Mouse (Mus musculus) forebrain, embryonic 14.5 days (tissue): ENCODE measurements around the gene Srsf3. TPM values are rescaled to one million over a fixed set of nuclear protein-coding genes. Genes with fewer than 3 reads are reported as not detected.
"Not testable (repeated sequence)": the region's sequence is repeated elsewhere in the genome, so short reads cannot be mapped to it uniquely, and the experiment has no call there.

ENCODE experiments used
- ATAC-seq: fragments of 200-750 bp; cut with Nextera tagmentation; 2 replicates; pipeline ENCODE4 v1.8.0; 2017; ENCODE audit warnings: mild to moderate bottlenecking, moderate library complexity
- DNase-seq: peaks from one replicate; pipeline ENCODE4 v3.0.0-alpha.2; 2015; ENCODE audit warnings: low spot score
- H3K27ac ChIP-seq: fragments of 300-500 bp; sonication (generic); 2 replicates; pipeline ENCODE4 v1.5.1; 2014; ENCODE audit warnings: low read depth, mild to moderate bottlenecking, control low read depth, low read length, moderate library complexity
- H3K27me3 ChIP-seq: fragments of 300-500 bp; sonication (generic); replicated peaks from 2 replicates; pipeline ENCODE4 v1.6.1; 2014; ENCODE audit warnings: low read length, control low read depth, mixed read lengths; ENCODE audit not compliant: control insufficient read depth, insufficient read depth
- H3K36me3 ChIP-seq: fragments of 300-500 bp; sonication (generic); 2 replicates; pipeline ENCODE4 v1.6.1; 2014; ENCODE audit warnings: low read length, control low read depth; ENCODE audit not compliant: control insufficient read depth, insufficient read depth
- H3K4me1 ChIP-seq: fragments of 300-500 bp; sonication (generic); 2 replicates; pipeline ENCODE4 v1.6.1; 2014; ENCODE audit warnings: antibody characterized with exemption, low read length, control low read depth; ENCODE audit not compliant: control insufficient read depth, insufficient read depth
- H3K4me2 ChIP-seq: fragments of 300-500 bp; sonication (generic); 2 replicates; pipeline ENCODE4 v1.6.1; 2014; ENCODE audit warnings: mild to moderate bottlenecking, control low read depth, low read length
- H3K4me3 ChIP-seq: fragments of 300-500 bp; sonication (generic); 2 replicates; pipeline ENCODE4 v1.5.1; 2014; ENCODE audit warnings: low read depth, low read length, control low read depth
- H3K9ac ChIP-seq: fragments of 300-500 bp; sonication (generic); 2 replicates; pipeline ENCODE4 v1.6.1; 2014; ENCODE audit warnings: mild to moderate bottlenecking, low read length, control low read depth, moderate library complexity
- H3K9me3 ChIP-seq: fragments of 300-500 bp; sonication (generic); replicated peaks from 2 replicates; pipeline ENCODE4 v1.6.1; 2016; ENCODE audit warnings: low read length, control low read depth, mixed read lengths; ENCODE audit not compliant: control insufficient read depth
- WGBS: fragments of 180-500 bp; shearing (Covaris S2); extraction: QIAGEN DNeasy Blood & Tissue Kit; methylation state at CpG from one replicate; pipeline ENCODE4 v1.1.7; 2014; 5-methylcytosine and 5-hydroxymethylcytosine counted together
- polyA plus RNA-seq: library from polyadenylated mRNA; unstranded; fragments of >200 nt; fragmentation: Nextera tagmentation; extraction: Ambion mirVana; gene quantifications from 2 replicates; pipeline ENCODE4 v1.2.1, GENCODE M21; 2014

Gene Srsf3
- polyA plus RNA-seq, 1 experiment from 2014 or later = 712 TPM

DNA sequence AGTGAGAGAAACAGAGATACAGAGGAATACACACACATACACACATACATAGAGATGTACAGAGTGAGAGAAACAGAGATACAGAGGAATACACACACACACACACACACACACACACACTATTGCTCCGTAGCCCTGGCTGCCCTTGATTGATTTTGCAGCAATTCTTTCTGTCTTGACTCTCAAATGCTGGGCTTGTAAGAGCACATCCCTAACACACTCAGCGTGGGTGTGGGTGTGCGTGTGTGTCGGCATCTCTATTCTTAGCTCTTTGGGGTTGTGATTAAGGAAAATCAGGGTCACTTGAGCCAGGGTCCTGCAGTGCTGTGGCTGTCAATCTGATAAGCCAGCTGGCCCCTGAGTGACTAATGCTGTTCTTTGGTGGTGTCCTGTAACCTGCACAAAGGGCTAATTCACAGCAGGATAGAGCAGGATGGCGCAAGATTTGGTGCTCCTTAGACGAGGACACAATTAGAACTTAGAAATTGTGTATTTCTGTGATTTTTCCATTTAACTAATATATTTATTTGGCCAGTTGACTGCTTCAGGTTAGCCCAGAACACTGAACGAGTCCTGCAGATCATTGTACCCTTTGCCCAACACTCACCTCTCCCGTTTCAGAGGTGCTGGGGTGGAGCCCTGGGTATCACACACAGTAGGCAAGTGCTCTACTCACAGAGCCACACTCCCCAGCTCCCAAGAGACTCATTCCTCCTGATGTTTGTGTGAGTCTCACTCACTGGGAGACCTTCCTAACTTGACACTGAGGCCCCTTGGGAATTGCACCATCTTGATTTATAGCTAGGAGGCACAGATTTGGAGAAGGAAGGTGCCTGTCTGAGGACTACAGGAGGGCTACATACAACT is 30.9 kb downstream of the Srsf3 start:
- Histone ChIP-seq H3K4me3 (no peak overlapping the region), H3K4me1 (no peaks in the 10 kb centered on the region), H3K9ac (no peak overlapping the region), H3K4me2 (no peak overlapping the region), H3K27me3 (no peaks in the 10 kb centered on the region), H3K27ac (no peak overlapping the region), H3K36me3 (no peaks in the 10 kb centered on the region), H3K9me3 (no peaks in the 10 kb centered on the region)
- no peak for DNase-seq
- WGBS = 67% methylated on average over 8 of the region's 8 CpGs
- ATAC-seq = no peak

DNA sequence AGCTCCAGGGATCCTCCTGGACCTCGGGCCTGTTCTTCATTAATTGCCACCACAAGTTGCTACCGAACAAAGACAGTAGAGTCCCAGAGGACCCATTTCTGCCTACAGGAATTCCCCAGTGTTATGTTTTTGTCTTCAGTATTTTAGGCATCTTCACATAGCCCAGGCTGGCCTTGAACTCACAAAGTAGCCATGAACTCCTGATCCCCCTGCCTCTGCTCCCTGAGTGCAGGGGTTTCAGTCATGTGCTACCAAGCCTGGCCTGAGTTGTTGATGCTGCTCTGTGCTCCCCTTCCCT is 31.5 kb downstream of the Srsf3 start:
- no peaks in the 10 kb centered on the region for H3K4me1 ChIP-seq
- ATAC-seq (no peak), DNase-seq (no peak)
- no peak overlapping the region for H3K27ac ChIP-seq
- no peaks in the 10 kb centered on the region for H3K36me3 ChIP-seq
- WGBS = 81% methylated on average over 2 of the region's 2 CpGs
- no peak overlapping the region for H3K9ac ChIP-seq
- H3K27me3 ChIP-seq = no peaks in the 10 kb centered on the region
- no peaks in the 10 kb centered on the region for H3K9me3 ChIP-seq
- no peak overlapping the region for H3K4me2 ChIP-seq
- no peak overlapping the region for H3K4me3 ChIP-seq

DNA sequence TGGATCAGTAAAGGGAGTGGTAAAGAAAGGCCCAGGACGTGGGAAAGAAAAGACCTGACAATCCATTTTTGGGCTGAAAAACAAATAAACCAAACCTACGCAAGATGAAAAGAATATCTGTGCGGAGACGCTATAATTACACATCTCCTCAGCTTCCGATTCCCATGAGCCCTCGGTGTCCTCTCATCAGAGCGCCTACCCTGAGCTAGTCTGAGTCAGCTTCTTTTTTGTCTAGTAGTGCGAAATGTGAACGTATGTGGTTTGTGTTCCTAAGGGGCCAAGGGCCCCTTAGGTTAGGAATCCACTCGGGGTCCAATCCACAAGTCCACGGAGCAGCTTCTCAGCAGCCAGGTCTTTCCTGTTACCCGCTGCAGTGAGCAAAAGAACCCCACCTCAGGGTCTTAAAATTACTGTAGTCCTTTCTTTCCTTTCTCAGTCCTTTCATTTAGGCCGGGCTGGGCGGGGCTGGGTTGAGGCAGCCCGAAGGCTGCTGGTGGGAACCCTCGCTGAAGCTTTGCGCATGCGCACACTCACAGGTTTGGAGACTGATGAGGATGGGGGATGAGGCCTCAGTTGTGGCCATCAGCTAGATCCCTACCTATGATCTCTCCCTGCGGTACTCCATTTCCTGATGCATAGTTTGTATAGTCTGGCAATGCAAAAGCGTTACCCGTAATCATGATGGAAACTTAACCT is 33.0 kb downstream of the Srsf3 start:
- Histone ChIP-seq H3K36me3 (no peaks in the 10 kb centered on the region), H3K9me3 (no peaks in the 10 kb centered on the region), H3K4me3 (no peak overlapping the region), H3K27me3 (no peaks in the 10 kb centered on the region), H3K4me2 (no peak overlapping the region), H3K9ac (no peak overlapping the region), H3K4me1 (no peaks in the 10 kb centered on the region), H3K27ac (no peak overlapping the region)
- no peak for ATAC-seq
- 73% methylated on average over 21 of the region's 21 CpGs for WGBS
- no peak for DNase-seq

DNA sequence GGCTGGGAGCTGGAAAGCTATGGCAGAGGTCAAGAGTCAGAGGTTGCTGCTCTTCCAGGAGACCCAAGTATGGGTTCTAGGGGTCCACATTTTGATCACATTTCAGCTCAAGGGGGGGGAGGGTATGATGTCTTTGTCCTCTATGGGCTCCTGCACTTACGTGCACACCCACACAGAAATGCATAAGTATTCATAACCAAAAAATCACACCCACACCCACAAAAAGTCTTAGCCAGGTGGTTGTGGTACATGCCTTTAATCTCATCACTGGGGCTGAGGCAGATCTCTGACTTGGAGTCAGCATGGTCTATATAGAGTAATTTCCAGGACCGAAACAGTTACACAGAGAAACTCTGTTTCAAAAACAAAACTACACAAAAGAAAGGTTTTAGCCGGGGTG is 33.5 kb downstream of the Srsf3 start:
- H3K9ac ChIP-seq = no peak overlapping the region
- H3K9me3 ChIP-seq = no peaks in the 10 kb centered on the region
- ATAC-seq = no peak
- no peak overlapping the region for H3K4me3 ChIP-seq
- 91% methylated on average over 3 of the region's 3 CpGs for WGBS
- no peaks in the 10 kb centered on the region for H3K27me3 ChIP-seq
- no peak overlapping the region for H3K27ac ChIP-seq
- no peaks in the 10 kb centered on the region for H3K4me1 ChIP-seq
- no peaks in the 10 kb centered on the region for H3K36me3 ChIP-seq
- H3K4me2 ChIP-seq = no peak overlapping the region
- DNase-seq = no peak

DNA sequence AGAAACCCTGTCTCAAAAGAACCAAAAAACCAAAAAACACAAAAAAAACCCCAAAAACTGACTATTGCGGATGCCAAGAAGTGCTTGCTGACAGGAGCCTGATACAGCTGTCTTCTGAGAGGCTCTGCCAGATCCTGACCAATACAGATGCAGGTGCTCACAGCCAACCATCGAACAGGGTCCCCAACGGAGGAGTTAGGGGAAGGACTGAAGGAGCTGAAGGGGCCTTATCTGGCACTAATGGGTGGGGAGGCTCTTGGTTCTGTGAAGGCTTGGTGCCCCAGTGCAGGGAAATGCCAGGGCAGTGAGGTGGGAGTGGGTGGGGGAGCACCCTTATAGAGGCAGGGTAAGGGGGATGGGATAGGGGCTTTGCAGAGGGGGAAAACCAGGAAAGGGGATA is 35.0 kb downstream of the Srsf3 start:
- WGBS = 91% methylated on average over 3 of the region's 3 CpGs
- not testable (repeated sequence) for H3K9me3 ChIP-seq, DNase-seq, H3K27ac ChIP-seq, H3K9ac ChIP-seq, ATAC-seq, H3K36me3 ChIP-seq, H3K4me2 ChIP-seq, H3K4me3 ChIP-seq, H3K4me1 ChIP-seq, H3K27me3 ChIP-seq

DNA sequence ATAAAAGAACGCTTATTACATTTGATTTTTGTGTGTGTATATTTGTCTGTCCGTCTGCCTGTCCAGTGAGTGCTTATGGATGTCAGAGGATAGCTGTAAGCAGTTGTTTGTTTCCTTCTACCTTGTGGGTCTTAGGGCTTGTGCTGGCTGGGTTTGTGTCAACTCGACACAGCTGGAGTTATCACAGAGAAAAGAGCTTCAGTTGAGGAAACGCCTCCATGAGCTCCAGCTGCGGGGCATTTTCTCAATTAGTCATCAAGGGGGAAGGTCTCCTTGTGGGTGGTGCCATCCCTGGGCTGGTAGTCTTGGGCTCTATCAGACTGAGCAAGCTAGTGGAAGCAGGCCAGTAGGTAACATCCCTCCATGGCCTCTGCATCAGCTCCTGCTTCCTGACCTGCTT is 35.4 kb downstream of the Srsf3 start:
- no peaks in the 10 kb centered on the region for H3K36me3 ChIP-seq
- H3K4me1 ChIP-seq = peaks cover 2% of the 10 kb centered on the region; the same call in 1 of the 2 replicates
- 58% methylated on average over 5 of the region's 5 CpGs for WGBS
- no peaks in the 10 kb centered on the region for H3K9me3 ChIP-seq
- no peak overlapping the region for H3K4me2 ChIP-seq
- H3K27ac ChIP-seq = no peak overlapping the region
- no peak for DNase-seq
- no peak overlapping the region for H3K9ac ChIP-seq
- ATAC-seq = no peak
- H3K4me3 ChIP-seq = no peak overlapping the region
- no peaks in the 10 kb centered on the region for H3K27me3 ChIP-seq

DNA sequence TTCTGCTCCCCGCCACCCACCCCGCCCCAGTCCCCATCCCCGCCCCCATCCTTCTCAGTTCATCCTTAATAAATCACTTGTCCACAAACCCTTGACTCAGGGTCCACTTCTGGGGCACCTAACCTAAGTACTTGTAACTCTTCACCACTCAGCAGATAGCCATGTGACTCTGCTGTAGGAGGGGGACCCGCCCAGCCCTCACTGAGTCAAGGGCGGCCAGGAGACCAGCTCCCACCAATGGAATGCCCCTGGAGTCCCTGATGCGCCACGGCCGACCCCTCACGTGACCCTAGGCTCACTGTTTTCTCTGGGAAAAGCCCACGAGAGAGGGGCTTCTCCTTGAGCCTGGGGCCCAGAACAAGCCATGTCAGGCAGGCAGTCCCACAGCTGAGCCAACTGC is 36.6 kb downstream of the Srsf3 start:
- ATAC-seq (no peak), DNase-seq (no peak)
- Histone ChIP-seq H3K9ac (no peak overlapping the region), H3K9me3 (no peaks in the 10 kb centered on the region), H3K27ac (no peak overlapping the region), H3K36me3 (no peaks in the 10 kb centered on the region), H3K4me2 (no peak overlapping the region), H3K4me1 (peaks cover 3% of the 10 kb centered on the region; the same call in 1 of the 2 replicates), H3K27me3 (no peaks in the 10 kb centered on the region), H3K4me3 (no peak overlapping the region)
- WGBS = 89% methylated on average over 10 of the region's 10 CpGs

DNA sequence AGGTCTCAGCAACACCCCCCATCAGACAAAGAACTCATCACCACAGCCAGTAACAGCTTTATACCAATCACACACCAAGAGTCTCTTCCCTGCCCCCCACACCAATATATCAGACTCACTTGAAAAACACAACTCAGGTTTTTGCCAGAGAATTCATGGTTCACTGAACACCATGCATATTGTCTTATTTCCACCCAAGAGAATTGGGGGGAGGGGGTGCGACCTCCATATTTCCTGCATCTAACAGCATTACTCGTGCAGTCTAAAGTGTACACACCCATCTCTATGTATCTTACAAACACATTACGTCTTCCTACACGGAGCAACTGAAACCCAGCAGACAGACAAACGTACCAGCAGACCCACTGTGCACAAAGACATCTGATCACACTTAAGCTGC is 39.4 kb downstream of the Srsf3 start:
- 87% methylated on average over 5 of the region's 5 CpGs for WGBS
- Histone ChIP-seq H3K4me1 (peaks cover 3% of the 10 kb centered on the region; the same call in 1 of the 2 replicates), H3K4me3 (no peak overlapping the region), H3K4me2 (no peak overlapping the region), H3K9ac (no peak overlapping the region), H3K9me3 (no peaks in the 10 kb centered on the region), H3K27ac (no peak overlapping the region), H3K36me3 (no peaks in the 10 kb centered on the region), H3K27me3 (no peaks in the 10 kb centered on the region)
- ATAC-seq = no peak
- DNase-seq = no peak

DNA sequence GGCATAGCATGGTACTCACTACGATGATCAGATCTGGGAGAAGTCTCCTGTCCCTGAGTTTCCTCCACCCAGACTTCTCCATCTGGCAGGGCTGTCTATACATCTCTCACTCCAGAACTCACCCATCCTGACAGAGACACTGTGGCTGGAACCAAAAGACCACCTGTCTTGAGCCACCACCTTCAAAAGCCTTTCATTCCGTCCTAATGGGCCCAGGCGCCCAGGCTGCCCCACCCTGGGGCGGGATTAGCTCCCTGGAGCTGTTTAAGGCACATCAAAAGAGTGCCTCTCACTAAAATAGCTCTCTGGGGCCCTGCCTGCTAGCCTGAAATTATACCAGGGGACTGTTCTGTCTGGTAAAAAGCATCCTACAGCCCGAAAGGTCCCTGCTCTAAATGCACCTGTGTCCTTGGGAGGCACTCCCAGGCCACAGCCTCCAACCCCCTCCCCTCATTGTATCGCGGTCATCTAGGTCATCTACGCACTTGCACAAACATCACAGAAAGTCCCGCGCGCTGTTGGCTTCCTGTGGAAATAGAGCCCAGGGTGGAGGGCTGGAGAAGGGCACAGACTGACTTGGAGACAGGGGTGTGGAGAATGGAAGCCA is 40.4 kb downstream of the Srsf3 start:
- Histone ChIP-seq H3K9me3 (no peaks in the 10 kb centered on the region), H3K36me3 (no peaks in the 10 kb centered on the region), H3K4me2 (no peak overlapping the region), H3K27ac (no peak overlapping the region), H3K4me3 (no peak overlapping the region), H3K27me3 (no peaks in the 10 kb centered on the region), H3K9ac (no peak overlapping the region), H3K4me1 (peaks cover 3% of the 10 kb centered on the region; the same call in 1 of the 2 replicates)
- ATAC-seq (no peak), DNase-seq (no peak)
- 26% methylated on average over 11 of the region's 11 CpGs for WGBS
